Mouse (Mus musculus): Measurements from ENCODE around the gene Wnt8b. TPM values are rescaled to one million over a fixed set of nuclear protein-coding genes. Genes with fewer than 3 reads are reported as not detected.
"Not testable (repeated sequence)": the region's sequence is repeated elsewhere in the genome, so short reads cannot be mapped to it uniquely, and the experiment has no call there.

Gene Wnt8b
- polyA plus RNA-seq, 1 experiment from 2014 or later: 0.45 TPM

GRCm38 (mm10) chr19:44462141-44462540 is 31.1 kb upstream of the Wnt8b start:
- Histone ChIP-seq H3K4me3 (ENCODE audit: low read depth, low read length) (no peak overlapping the region), H3K36me3 (ENCODE audit: control insufficient read depth, insufficient read depth, low read length) (no peaks in the 10 kb centered on the region), H3K4me2 (ENCODE audit: low read depth) (no peak overlapping the region), H3K9ac (ENCODE audit: low read length) (no peak overlapping the region), H3K4me1 (ENCODE audit: control insufficient read depth, insufficient read depth, low read length) (no peaks in the 10 kb centered on the region), H3K27me3 (ENCODE audit: control insufficient read depth, insufficient read depth, low read length) (no peaks in the 10 kb centered on the region), H3K9me3 (ENCODE audit: control insufficient read depth, low read length) (no peaks in the 10 kb centered on the region), H3K27ac (ENCODE audit: low read depth, low read length) (no peak overlapping the region)
- no peak for ATAC-seq (ENCODE audit: insufficient read depth, low FRiP score, low TSS enrichment)
- WGBS: 72% methylated on average over 4 of the region's 4 CpGs
- no peak for DNase-seq (ENCODE audit: low spot score)

GRCm38 (mm10) chr19:44465960-44466525 is 27.2 kb upstream of the Wnt8b start:
- not testable (repeated sequence) for H3K9me3 ChIP-seq (ENCODE audit: control insufficient read depth, low read length); H3K4me3 ChIP-seq (ENCODE audit: low read depth, low read length); H3K27me3 ChIP-seq (ENCODE audit: control insufficient read depth, insufficient read depth, low read length); H3K4me2 ChIP-seq (ENCODE audit: low read depth); H3K9ac ChIP-seq (ENCODE audit: low read length); H3K27ac ChIP-seq (ENCODE audit: low read depth, low read length); H3K36me3 ChIP-seq (ENCODE audit: control insufficient read depth, insufficient read depth, low read length); DNase-seq (ENCODE audit: low spot score); ATAC-seq (ENCODE audit: insufficient read depth, low FRiP score, low TSS enrichment); H3K4me1 ChIP-seq (ENCODE audit: control insufficient read depth, insufficient read depth, low read length)
- WGBS: 63% methylated on average over 14 of the region's 14 CpGs

GRCm38 (mm10) chr19:44474158-44474557 is 19.1 kb upstream of the Wnt8b start:
- no peaks in the 10 kb centered on the region for H3K36me3 ChIP-seq (ENCODE audit: control insufficient read depth, insufficient read depth, low read length)
- no peaks in the 10 kb centered on the region for H3K4me1 ChIP-seq (ENCODE audit: control insufficient read depth, insufficient read depth, low read length)
- ATAC-seq (ENCODE audit: insufficient read depth, low FRiP score, low TSS enrichment): no peak
- H3K27ac ChIP-seq (ENCODE audit: low read depth, low read length): no peak overlapping the region
- H3K27me3 ChIP-seq (ENCODE audit: control insufficient read depth, insufficient read depth, low read length): no peaks in the 10 kb centered on the region; the same call in 1 of the 2 replicates
- no peak overlapping the region for H3K4me3 ChIP-seq (ENCODE audit: low read depth, low read length)
- no peak overlapping the region for H3K9ac ChIP-seq (ENCODE audit: low read length)
- DNase-seq (ENCODE audit: low spot score): peak; percentile 81
- H3K9me3 ChIP-seq (ENCODE audit: control insufficient read depth, low read length): no peaks in the 10 kb centered on the region
- 3% methylated on average over 10 of the region's 10 CpGs for WGBS
- H3K4me2 ChIP-seq (ENCODE audit: low read depth): no peak overlapping the region

DNA sequence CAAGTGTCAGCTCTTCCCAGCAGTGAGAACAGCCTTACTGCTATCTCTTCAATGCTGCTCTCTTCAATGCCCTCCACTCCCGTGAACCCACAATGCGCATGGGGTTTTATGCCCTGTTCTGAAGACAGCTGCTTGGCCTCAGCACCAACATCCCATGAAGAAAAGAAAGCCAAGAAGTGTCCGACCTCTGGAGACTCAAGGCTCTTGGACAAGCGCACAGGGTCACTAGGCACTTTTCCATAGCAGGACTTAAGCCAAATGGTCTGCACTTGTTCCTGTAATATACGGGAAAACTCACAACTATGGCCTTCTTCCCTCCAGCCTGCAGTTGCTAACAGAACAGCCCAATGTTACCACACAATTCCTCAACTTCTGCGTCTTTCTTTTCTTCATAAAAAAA is 18.0 kb upstream of the Wnt8b start:
- DNase-seq (ENCODE audit: low spot score) (no peak), ATAC-seq (ENCODE audit: insufficient read depth, low FRiP score, low TSS enrichment) (no peak)
- no peaks in the 10 kb centered on the region for H3K9me3 ChIP-seq (ENCODE audit: control insufficient read depth, low read length)
- H3K4me1 ChIP-seq (ENCODE audit: control insufficient read depth, insufficient read depth, low read length): no peaks in the 10 kb centered on the region
- H3K36me3 ChIP-seq (ENCODE audit: control insufficient read depth, insufficient read depth, low read length): no peaks in the 10 kb centered on the region
- no peak overlapping the region for H3K4me3 ChIP-seq (ENCODE audit: low read depth, low read length)
- whole genome bisulfite sequencing: 89% methylated on average over 6 of the region's 6 CpGs
- no peak overlapping the region for H3K27ac ChIP-seq (ENCODE audit: low read depth, low read length)
- H3K27me3 ChIP-seq (ENCODE audit: control insufficient read depth, insufficient read depth, low read length): no peaks in the 10 kb centered on the region; the same call in 1 of the 2 replicates
- no peak overlapping the region for H3K4me2 ChIP-seq (ENCODE audit: low read depth)
- no peak overlapping the region for H3K9ac ChIP-seq (ENCODE audit: low read length)

DNA sequence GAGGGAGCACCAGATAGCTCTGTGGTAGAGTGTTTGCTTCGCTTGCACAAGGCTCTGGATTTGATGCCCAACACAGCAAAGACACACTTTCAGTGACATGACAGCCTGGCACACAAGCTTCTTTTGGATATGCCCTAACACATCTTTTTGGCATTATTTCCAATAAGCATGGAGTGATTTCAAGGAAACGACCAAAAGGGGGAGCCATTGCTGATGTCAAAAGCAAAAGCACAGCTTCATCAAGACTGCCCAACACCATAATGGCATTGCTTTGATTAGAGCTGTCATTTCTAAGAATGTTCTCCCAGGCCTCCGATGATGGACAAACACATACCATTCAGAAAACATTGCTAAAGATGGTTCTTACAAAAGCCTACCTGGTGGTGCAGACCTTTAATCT is 16.7 kb upstream of the Wnt8b start:
- DNase-seq (ENCODE audit: low spot score) (no peak), ATAC-seq (ENCODE audit: insufficient read depth, low FRiP score, low TSS enrichment) (no peak)
- Histone ChIP-seq H3K27ac (ENCODE audit: low read depth, low read length) (no peak overlapping the region), H3K9ac (ENCODE audit: low read length) (no peak overlapping the region), H3K4me2 (ENCODE audit: low read depth) (no peak overlapping the region), H3K9me3 (ENCODE audit: control insufficient read depth, low read length) (no peaks in the 10 kb centered on the region), H3K4me1 (ENCODE audit: control insufficient read depth, insufficient read depth, low read length) (no peaks in the 10 kb centered on the region), H3K27me3 (ENCODE audit: control insufficient read depth, insufficient read depth, low read length) (no peaks in the 10 kb centered on the region; the same call in 1 of the 2 replicates), H3K4me3 (ENCODE audit: low read depth, low read length) (no peak overlapping the region), H3K36me3 (ENCODE audit: control insufficient read depth, insufficient read depth, low read length) (no peaks in the 10 kb centered on the region)
- 43% methylated on average over 3 of the region's 3 CpGs for whole genome bisulfite sequencing

DNA sequence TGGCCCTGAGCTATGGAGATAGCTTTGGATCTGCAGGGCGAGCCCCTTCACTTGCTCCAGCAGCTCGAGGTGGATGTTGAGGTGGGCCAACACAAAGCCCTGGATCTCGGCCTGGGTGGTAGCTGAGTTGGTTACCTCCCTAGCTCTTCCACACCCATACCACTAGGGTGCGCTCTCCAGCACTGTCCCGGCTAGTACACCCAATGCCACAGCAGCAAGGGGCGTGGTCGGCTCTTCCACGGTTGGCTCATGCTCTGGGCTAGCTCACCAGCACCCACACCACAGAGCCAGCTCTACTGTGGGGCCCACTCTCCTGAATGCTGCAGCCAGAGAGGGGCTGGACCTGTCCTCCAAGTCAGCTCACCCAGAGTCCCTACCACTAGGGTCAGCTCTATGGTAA is 6.0 kb upstream of the Wnt8b start:
- H3K27me3 ChIP-seq (ENCODE audit: control insufficient read depth, insufficient read depth, low read length): no peaks in the 10 kb centered on the region

DNA sequence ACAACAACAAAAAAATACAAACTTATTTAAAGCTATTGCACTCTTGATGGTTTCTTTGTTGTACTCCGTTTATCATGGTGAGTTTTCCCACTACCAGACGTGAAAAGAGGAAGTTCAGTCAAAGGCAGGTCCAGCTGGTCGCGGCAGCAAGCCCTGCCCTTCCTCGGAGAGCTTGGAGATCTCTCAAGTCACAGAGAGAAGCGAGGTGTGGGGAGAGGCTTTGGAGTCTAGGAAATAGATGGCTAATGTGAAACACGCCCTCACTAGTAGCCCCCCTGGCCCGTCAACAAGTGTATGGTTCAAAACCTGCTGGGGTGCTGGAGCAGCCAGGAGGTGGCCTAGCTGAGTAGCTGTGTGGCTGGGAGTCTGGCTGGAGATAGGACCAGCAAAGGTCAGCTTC is 3.2 kb downstream of the Wnt8b start:
- no peak for DNase-seq (ENCODE audit: low spot score)
- H3K4me3 ChIP-seq (ENCODE audit: low read depth, low read length): no peak overlapping the region
- no peaks in the 10 kb centered on the region for H3K9me3 ChIP-seq (ENCODE audit: control insufficient read depth, low read length)
- H3K27ac ChIP-seq (ENCODE audit: low read depth, low read length): no peak overlapping the region
- 52% methylated on average over 8 of the region's 8 CpGs for WGBS
- H3K27me3 ChIP-seq (ENCODE audit: control insufficient read depth, insufficient read depth, low read length): no peaks in the 10 kb centered on the region
- H3K4me1 ChIP-seq (ENCODE audit: control insufficient read depth, insufficient read depth, low read length): no peaks in the 10 kb centered on the region
- no peak for ATAC-seq (ENCODE audit: insufficient read depth, low FRiP score, low TSS enrichment)
- no peaks in the 10 kb centered on the region for H3K36me3 ChIP-seq (ENCODE audit: control insufficient read depth, insufficient read depth, low read length)
- H3K9ac ChIP-seq (ENCODE audit: low read length): no peak overlapping the region
- H3K4me2 ChIP-seq (ENCODE audit: low read depth): no peak overlapping the region

More for the DNA sequence above, 6.0 kb upstream of the Wnt8b start:
- DNase-seq (ENCODE audit: low spot score) (peak; percentile 42), ATAC-seq (ENCODE audit: insufficient read depth, low FRiP score, low TSS enrichment) (no peak)
- Histone ChIP-seq H3K4me3 (ENCODE audit: low read depth, low read length) (no peak overlapping the region), H3K36me3 (ENCODE audit: control insufficient read depth, insufficient read depth, low read length) (no peaks in the 10 kb centered on the region), H3K27ac (ENCODE audit: low read depth, low read length) (no peak overlapping the region), H3K9ac (ENCODE audit: low read length) (no peak overlapping the region), H3K4me1 (ENCODE audit: control insufficient read depth, insufficient read depth, low read length) (no peaks in the 10 kb centered on the region), H3K9me3 (ENCODE audit: control insufficient read depth, low read length) (no peaks in the 10 kb centered on the region), H3K4me2 (ENCODE audit: low read depth) (no peak overlapping the region)
- WGBS: 14% methylated on average over 8 of the region's 8 CpGs

DNA sequence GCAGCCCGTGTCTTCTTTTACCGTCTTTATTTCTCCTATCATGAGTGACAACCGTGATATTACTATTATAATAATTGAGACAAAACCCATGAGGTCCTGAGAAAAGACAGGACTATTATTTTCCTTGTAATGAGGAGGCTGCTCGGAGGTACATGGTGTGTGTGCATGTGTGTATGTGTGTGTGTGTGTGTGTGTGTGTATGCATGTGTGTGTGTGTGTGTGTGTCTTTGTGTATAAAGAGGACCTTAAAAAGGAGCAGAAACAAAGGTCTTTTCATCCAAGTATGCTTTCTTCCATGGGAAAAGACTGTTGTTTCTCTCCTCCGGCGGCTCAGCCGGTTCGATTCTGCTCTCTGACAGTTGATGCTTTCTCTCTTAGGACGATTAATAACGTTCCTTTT is 3.7 kb downstream of the Wnt8b start:
- H3K9ac ChIP-seq (ENCODE audit: low read length): no peak overlapping the region
- WGBS: 48% methylated on average over 10 of the region's 10 CpGs
- H3K4me2 ChIP-seq (ENCODE audit: low read depth): no peak overlapping the region
- H3K27ac ChIP-seq (ENCODE audit: low read depth, low read length): no peak overlapping the region
- no peaks in the 10 kb centered on the region for H3K27me3 ChIP-seq (ENCODE audit: control insufficient read depth, insufficient read depth, low read length)
- ATAC-seq (ENCODE audit: insufficient read depth, low FRiP score, low TSS enrichment): no peak
- H3K9me3 ChIP-seq (ENCODE audit: control insufficient read depth, low read length): no peaks in the 10 kb centered on the region
- no peaks in the 10 kb centered on the region for H3K4me1 ChIP-seq (ENCODE audit: control insufficient read depth, insufficient read depth, low read length)
- no peak overlapping the region for H3K4me3 ChIP-seq (ENCODE audit: low read depth, low read length)
- H3K36me3 ChIP-seq (ENCODE audit: control insufficient read depth, insufficient read depth, low read length): no peaks in the 10 kb centered on the region
- DNase-seq (ENCODE audit: low spot score): no peak

DNA sequence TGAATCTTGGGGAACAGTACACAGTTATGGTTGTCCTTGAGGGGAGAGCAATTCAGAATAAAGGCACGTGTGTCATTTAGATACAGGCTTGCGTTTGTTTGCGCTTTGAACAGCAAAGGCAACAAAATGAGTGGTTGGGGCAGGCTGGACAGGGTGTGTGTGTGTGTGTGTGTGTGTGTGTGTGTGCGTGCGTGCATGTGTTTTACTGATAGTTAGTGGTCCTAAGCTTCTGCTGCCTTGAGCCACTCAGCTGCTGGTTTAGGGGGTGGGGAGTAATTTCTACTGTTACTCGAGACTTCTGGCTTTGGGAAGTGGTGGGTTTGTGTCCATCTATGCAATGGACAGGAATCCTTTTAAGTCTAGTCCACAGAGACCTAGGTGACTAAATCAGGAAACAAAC is 5.7 kb downstream of the Wnt8b start:
- Histone ChIP-seq H3K4me3 (ENCODE audit: low read depth, low read length) (no peak overlapping the region), H3K27ac (ENCODE audit: low read depth, low read length) (no peak overlapping the region), H3K36me3 (ENCODE audit: control insufficient read depth, insufficient read depth, low read length) (no peaks in the 10 kb centered on the region), H3K4me1 (ENCODE audit: control insufficient read depth, insufficient read depth, low read length) (no peaks in the 10 kb centered on the region), H3K27me3 (ENCODE audit: control insufficient read depth, insufficient read depth, low read length) (no peaks in the 10 kb centered on the region), H3K4me2 (ENCODE audit: low read depth) (no peak overlapping the region), H3K9me3 (ENCODE audit: control insufficient read depth, low read length) (no peaks in the 10 kb centered on the region), H3K9ac (ENCODE audit: low read length) (no peak overlapping the region)
- ATAC-seq (ENCODE audit: insufficient read depth, low FRiP score, low TSS enrichment) (no peak), DNase-seq (ENCODE audit: low spot score) (no peak)
- 67% methylated on average over 6 of the region's 6 CpGs for WGBS
